Mouse (Mus musculus) embryonic fibroblast, embryonic 13.5 days (primary cell): Measurements from ENCODE around the gene Ddrgk1. TPM values are rescaled to one million over a fixed set of nuclear protein-coding genes. Genes with fewer than 3 reads are reported as not detected.

ENCODE experiments used
- H3K27ac ChIP-seq: 2 replicates; pipeline ENCODE4 v1.5.1; 2012; ENCODE audit warnings: low read length, control low read depth, inconsistent platforms; ENCODE audit not compliant: insufficient read depth
- H3K4me1 ChIP-seq: 2 replicates; pipeline ENCODE4 v1.6.1; 2011; ENCODE audit warnings: low read length; ENCODE audit not compliant: control insufficient read depth, insufficient read depth
- H3K4me3 ChIP-seq: 2 replicates; pipeline ENCODE4 v1.5.1; 2011; ENCODE audit warnings: mild to moderate bottlenecking, control low read depth, low read length; ENCODE audit not compliant: insufficient read depth
- CTCF ChIP-seq: IDR thresholded peaks from 2 replicates; pipeline ENCODE4 v1.5.1; 2011; ENCODE audit warnings: mild to moderate bottlenecking, control low read depth, low read length, moderate library complexity, borderline replicate concordance; ENCODE audit not compliant: insufficient read depth
- POLR2A ChIP-seq: IDR thresholded peaks from 2 replicates; pipeline ENCODE4 v1.6.1; 2011; ENCODE audit warnings: low read depth, mild to moderate bottlenecking, control low read depth, low read length, moderate library complexity
- polyA plus RNA-seq: library from polyadenylated mRNA; stranded (reverse); fragments of >200 nt; gene quantifications from 2 replicates; pipeline ENCODE4 v1.2.4, GENCODE M21; 2011; ENCODE audit warnings: low read depth; ENCODE audit not compliant: missing spikeins, insufficient read length

Gene Ddrgk1
- polyA plus RNA-seq = 45.9 and 46.7 TPM in 2 replicates

- H3K27ac ChIP-seq = peak within 1 kb of the TSS; percentile 96
- H3K4me1 ChIP-seq = peaks cover 7% of the 10 kb centered on the region
- TF ChIP-seq POLR2A (peak; percentile 81; the same call in 1 of the 2 replicates), CTCF (no peak)
- H3K4me3 ChIP-seq = peak within 1 kb of the TSS; percentile 49
Observed at GRCm38 (mm10) chr2:130664102-130664701, at the start of gene Ddrgk1. Ddrgk1 (minus strand) TSS chr2:130664659.

DNA sequence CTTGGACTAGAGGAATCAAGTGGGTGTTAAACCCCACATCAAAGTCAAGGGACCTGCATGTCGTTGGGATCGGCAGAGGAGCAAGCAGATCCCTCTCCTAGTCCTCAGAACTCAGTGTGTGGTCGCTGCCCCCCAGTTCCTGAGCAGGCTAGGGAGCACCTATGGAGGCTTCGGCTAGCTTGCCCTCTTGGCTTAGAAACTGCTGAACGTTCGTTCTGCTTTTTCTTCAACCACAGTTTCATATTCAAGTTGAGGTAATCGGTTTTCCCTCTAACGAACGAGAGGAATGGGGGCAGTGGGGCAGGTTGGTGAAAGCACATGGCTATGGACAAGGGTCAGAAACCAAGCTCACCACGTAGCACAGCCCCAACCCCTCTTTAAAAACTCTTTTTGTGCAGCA lies 42.6 kb upstream of the Ddrgk1 start:
- no peak overlapping the region for H3K27ac ChIP-seq
- TF ChIP-seq CTCF (no peak), POLR2A (no peak)
- H3K4me1 ChIP-seq = no peaks in the 10 kb centered on the region
- no peak overlapping the region for H3K4me3 ChIP-seq

GRCm38 (mm10) chr2:130706602-130707001 lies 42.1 kb upstream of the Ddrgk1 start:
- no peak for TF ChIP-seq CTCF
- no peak for TF ChIP-seq POLR2A
- H3K27ac ChIP-seq = no peak overlapping the region

GRCm38 (mm10) chr2:130705178-130705577 lies 40.7 kb upstream of the Ddrgk1 start:
- H3K4me1 ChIP-seq = no peaks in the 10 kb centered on the region
- no peak overlapping the region for H3K27ac ChIP-seq
- H3K4me3 ChIP-seq = no peak overlapping the region
- TF ChIP-seq POLR2A (no peak), CTCF (no peak)

More at GRCm38 (mm10) chr2:130706602-130707001, 42.1 kb upstream of the Ddrgk1 start:
- no peaks in the 10 kb centered on the region for H3K4me1 ChIP-seq
- no peak overlapping the region for H3K4me3 ChIP-seq

DNA sequence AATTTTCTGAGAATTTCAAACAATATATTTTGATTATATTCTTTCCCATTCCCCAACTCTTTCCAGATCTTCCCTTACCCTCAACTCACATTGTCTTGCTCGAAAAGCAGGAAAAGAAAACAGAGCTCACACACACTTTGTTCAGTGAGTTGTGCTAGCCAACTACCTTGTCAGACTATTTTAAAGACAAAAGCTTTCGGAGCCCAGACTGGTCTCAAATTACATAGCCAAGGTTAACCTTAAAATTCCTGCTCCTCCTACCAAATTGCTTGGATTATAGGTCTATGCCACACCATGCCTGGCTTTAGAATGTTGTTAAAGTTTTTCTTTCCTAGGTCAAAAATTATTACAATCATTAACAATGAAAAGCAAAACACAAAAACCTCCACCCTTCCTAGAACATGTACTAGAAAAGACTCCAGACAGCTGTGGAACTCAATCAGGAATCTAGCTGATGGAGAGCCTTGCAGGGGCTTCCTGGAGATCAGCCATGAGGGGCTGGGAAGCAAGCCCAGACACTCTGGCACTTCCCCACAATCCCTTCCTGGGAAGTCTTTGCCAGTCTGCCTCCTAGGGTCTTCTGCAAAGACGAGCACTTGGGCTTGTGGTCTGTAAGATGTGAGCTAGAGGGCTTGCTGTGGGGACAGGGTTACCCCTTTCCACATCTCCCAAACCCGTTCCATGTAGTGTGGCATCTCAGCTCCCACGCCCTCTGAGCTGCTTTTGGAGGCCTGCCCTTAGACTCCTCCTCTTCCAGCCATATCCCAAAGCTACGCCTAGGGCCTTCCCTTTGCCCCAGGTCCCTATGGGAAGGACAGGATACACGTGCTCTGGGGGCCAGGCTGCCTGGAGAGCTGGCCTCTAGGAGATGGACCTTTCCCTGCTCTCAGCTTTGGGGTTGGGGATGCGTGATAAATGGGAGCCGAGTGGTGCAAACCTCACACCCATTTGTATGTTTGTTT lies 39.9 kb upstream of the Ddrgk1 start:
- H3K4me1 ChIP-seq = no peaks in the 10 kb centered on the region
- TF ChIP-seq POLR2A (no peak), CTCF (no peak)
- H3K27ac ChIP-seq = no peak overlapping the region

DNA sequence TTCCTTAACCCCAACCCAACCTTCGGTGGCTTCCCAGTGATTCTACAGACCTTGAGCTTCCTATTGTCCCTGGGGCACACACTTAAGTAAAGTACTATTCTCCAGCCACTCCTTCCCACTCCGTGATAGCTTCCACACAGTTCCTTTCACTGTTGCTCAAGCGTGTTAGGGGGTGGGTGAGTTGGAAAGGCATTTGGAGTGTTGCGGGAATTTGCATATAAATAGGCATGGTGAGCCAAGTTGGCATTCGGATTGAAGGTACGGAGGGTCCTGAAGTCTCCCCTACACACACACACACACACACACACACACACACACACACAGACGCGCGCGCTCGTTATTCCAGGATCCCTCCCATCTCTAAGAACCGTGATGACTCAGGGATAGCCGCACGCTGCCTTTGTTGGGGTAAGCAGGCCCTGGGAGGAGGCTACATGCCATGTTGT lies 33.4 kb upstream of the Ddrgk1 start:
- H3K4me3 ChIP-seq = peak overlapping the region; percentile 50
- peaks cover 4% of the 10 kb centered on the region; the same call in 1 of the 2 replicates for H3K4me1 ChIP-seq
- no peak for TF ChIP-seq CTCF
- TF ChIP-seq POLR2A = no peak; the same call in none of the 2 replicates
- H3K27ac ChIP-seq = no peak overlapping the region

More for the DNA sequence above, 39.9 kb upstream of the Ddrgk1 start:
- H3K4me3 ChIP-seq = no peak overlapping the region

DNA sequence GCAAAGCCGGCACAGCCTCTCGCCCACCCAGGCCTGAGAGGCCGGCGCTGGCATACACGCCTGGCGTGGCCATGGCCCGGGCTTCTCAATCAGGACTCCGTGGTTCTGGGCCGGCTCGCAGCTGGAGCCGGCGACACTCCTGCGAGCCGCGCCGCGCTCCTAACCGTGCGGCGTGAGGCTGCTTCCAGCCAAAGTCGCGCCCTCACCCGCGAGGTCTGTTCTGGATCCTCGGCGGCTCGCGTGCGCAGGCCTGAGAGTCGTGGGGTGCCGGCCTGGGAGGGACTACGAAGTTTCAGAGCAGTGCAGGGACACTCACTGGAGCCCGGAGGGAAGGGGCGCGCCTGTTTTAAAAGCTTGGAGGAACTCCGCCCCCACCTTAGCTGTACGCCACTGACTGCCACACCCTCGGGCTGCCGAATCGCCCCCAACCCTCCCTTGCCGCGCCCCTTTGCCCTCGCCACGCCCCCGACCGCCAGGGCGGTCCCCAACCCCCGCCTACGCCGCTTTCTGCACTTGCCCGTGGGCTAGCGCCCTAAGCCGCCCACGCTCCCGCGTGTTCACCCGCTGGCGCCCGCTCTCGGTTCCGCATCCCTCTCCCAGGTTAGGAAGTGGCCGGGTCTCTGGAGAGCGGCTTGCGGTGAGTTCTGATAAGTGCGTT lies 32.8 kb upstream of the Ddrgk1 start, which contains the start of gene Slc4a11:
Slc4a11 (minus strand) TSS at position 367 of the 658 bp plus-strand sequence.
- Histone ChIP-seq H3K27ac (no peak within 1 kb of the TSS), H3K4me1 (peaks cover 4% of the 10 kb centered on the region; the same call in 1 of the 2 replicates), H3K4me3 (peak within 1 kb of the TSS; percentile 50)
- peak; percentile 72 for TF ChIP-seq POLR2A
- no peak for TF ChIP-seq CTCF

DNA sequence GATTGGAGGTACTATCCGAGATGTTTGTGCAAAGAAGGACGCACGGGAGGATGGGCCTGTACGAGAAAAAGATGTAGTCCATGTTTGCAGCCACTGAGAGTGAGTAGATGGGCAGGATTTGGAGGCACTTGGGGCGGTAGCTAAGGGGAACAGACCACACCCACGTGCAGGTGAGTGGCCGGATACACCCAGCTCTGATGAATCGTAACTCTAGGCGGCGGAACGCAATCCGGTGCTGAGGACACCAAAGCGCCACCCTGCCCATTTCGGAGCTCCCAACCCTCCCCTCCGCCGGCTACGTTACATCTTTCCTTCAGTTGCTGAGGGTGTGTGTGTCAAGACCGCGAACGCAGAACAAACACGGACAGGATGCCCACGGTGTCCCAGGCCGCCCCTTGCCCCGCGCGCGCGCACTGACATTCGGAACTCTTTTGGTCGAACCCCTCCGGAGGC lies 32.3 kb upstream of the Ddrgk1 start:
- H3K4me1 ChIP-seq = peaks cover 4% of the 10 kb centered on the region; the same call in 1 of the 2 replicates
- no peak overlapping the region for H3K27ac ChIP-seq
- TF ChIP-seq CTCF (no peak), POLR2A (no peak)
- peak overlapping the region; percentile 50 for H3K4me3 ChIP-seq

GRCm38 (mm10) chr2:130693563-130693962 lies 29.1 kb upstream of the Ddrgk1 start:
- Histone ChIP-seq H3K4me3 (no peak overlapping the region), H3K27ac (no peak overlapping the region), H3K4me1 (peaks cover 11% of the 10 kb centered on the region)
- no peak for TF ChIP-seq CTCF
- TF ChIP-seq POLR2A = no peak
